Mouse (Mus musculus) olfactory bulb, adult 2 months (tissue): ENCODE results near the gene Tmem270.

Experiments used
- CTCF ChIP-seq: fragments of 200-500 bp; IDR thresholded peaks from 2 replicates; pipeline ENCODE4 v1.5.1; 2012; ENCODE audit warnings: low read depth, mild to moderate bottlenecking, low read length, moderate library complexity; ENCODE audit not compliant: insufficient read depth
- POLR2A ChIP-seq: fragments of 200-500 bp; IDR thresholded peaks from 2 replicates; pipeline ENCODE4 v1.6.1; 2012; ENCODE audit warnings: mild to moderate bottlenecking, low read depth, low read length, moderate library complexity; ENCODE audit not compliant: insufficient read depth

DNA sequence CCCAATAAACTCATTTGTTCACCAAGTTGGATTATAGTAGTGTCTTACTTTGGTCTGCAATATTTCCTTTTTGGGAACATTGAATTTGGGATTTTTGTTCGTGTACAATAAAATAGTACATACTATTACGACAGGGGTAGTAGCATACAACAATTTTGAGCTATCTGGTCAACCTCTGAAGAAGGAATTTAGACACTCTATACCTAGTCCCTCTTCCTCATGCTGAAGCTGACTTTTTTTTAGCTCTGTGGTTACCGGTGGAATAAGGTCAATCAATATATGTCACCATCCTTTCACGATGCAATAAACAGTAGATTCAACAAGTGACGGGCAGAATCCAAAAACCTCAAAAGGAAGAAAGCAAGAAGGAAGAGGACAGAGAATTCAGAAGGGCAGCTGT is 53.7 kb downstream of the Tmem270 start:
- no peak for TF ChIP-seq POLR2A
- no peak for TF ChIP-seq CTCF
